Mouse (Mus musculus) bone marrow, adult 2 months (tissue): ENCODE data around the gene Nr1d1. TPM values are rescaled to one million over a fixed set of nuclear protein-coding genes. Genes with fewer than 3 reads are reported as not detected.

ENCODE experiments used
- H3K27ac ChIP-seq: fragments of 200-500 bp; 2 replicates; pipeline ENCODE4 v1.5.1; 2012; ENCODE audit warnings: low read depth, mild to moderate bottlenecking, control low read depth, inconsistent platforms, low read length; ENCODE audit not compliant: control insufficient read depth, poor library complexity, insufficient read depth
- H3K4me1 ChIP-seq: fragments of 200-500 bp; 2 replicates; pipeline ENCODE4 v1.6.1; 2011; ENCODE audit warnings: low read length; ENCODE audit not compliant: control insufficient read depth, insufficient read depth
- H3K4me3 ChIP-seq: fragments of 200-500 bp; replicated peaks from 2 replicates; pipeline ENCODE3; 2011; ENCODE audit warnings: mild to moderate bottlenecking, low read depth, low read length, control low read depth; ENCODE audit not compliant: control insufficient read depth
- CTCF ChIP-seq: fragments of 200-500 bp; IDR thresholded peaks from 2 replicates; pipeline ENCODE4 v1.5.1; 2011; ENCODE audit warnings: low read length, control low read depth; ENCODE audit not compliant: control insufficient read depth, insufficient read depth
- POLR2A ChIP-seq: fragments of 200-500 bp; IDR thresholded peaks from 2 replicates; pipeline ENCODE4 v1.6.1; 2011; ENCODE audit warnings: low read depth, mild to moderate bottlenecking, control low read depth, low read length, borderline replicate concordance; ENCODE audit not compliant: control insufficient read depth
- WGBS: fragments of 180-500 bp; shearing (Covaris S2); methylation state at CpG from one replicate; pipeline ENCODE4 v1.1.7; 2018; 5-methylcytosine and 5-hydroxymethylcytosine counted together
- polyA plus RNA-seq: library from polyadenylated mRNA; stranded (reverse); fragments of >200 nt; gene quantifications from 2 replicates; pipeline ENCODE4 v1.2.4, GENCODE M21; 2011; ENCODE audit warnings: low replicate concordance; ENCODE audit not compliant: missing spikeins, insufficient read depth, insufficient read length

The Nr1d1 gene
- polyA plus RNA-seq, 1 experiment: 4.8 TPM

- Histone ChIP-seq H3K4me1 (peaks cover 1% of the 10 kb centered on the region; the same call in 1 of the 2 replicates), H3K4me3 (no peak overlapping the region)
Measured at GRCm38 (mm10) chr11:98791448-98791847, 16.3 kb upstream of the Nr1d1 start.

GRCm38 (mm10) chr11:98790631-98791205 lies 15.6 kb upstream of the Nr1d1 start:
- 85% methylated on average over 5 of the region's 5 CpGs for WGBS
- Histone ChIP-seq H3K4me3 (no peak overlapping the region), H3K4me1 (peaks cover 3% of the 10 kb centered on the region; the same call in 1 of the 2 replicates), H3K27ac (no peak overlapping the region)
- TF ChIP-seq CTCF (no peak), POLR2A (no peak)

More at GRCm38 (mm10) chr11:98791448-98791847, 16.3 kb upstream of the Nr1d1 start:
- 80% methylated on average over 1 of the region's 1 CpGs for WGBS
- TF ChIP-seq CTCF: no peak
- no peak overlapping the region for H3K27ac ChIP-seq

GRCm38 (mm10) chr11:98789824-98790223 lies 14.7 kb upstream of the Nr1d1 start:
- Histone ChIP-seq H3K4me3 (no peak overlapping the region), H3K27ac (no peak overlapping the region), H3K4me1 (peaks cover 3% of the 10 kb centered on the region; the same call in 1 of the 2 replicates)
- WGBS: 9% methylated on average over 5 of the region's 5 CpGs
- TF ChIP-seq CTCF (no peak), POLR2A (no peak)

GRCm38 (mm10) chr11:98789219-98789807 lies 14.2 kb upstream of the Nr1d1 start:
- 1% methylated on average over 25 of the region's 25 CpGs for WGBS
- peak overlapping the region; percentile 62 for H3K4me3 ChIP-seq
- H3K27ac ChIP-seq: no peak overlapping the region
- TF ChIP-seq POLR2A (peak; percentile 50; the same call in 1 of the 2 replicates), CTCF (no peak)
- H3K4me1 ChIP-seq: peaks cover 3% of the 10 kb centered on the region; the same call in 1 of the 2 replicates

GRCm38 (mm10) chr11:98788550-98789218 lies 13.6 kb upstream of the Nr1d1 start:
- H3K27ac ChIP-seq: peak overlapping the region; percentile 22; the same call in 1 of the 2 replicates
- H3K4me1 ChIP-seq: peaks cover 3% of the 10 kb centered on the region; the same call in 1 of the 2 replicates
- WGBS: 2% methylated on average over 18 of the region's 18 CpGs
- TF ChIP-seq CTCF (peak; percentile 86), POLR2A (no peak)
- H3K4me3 ChIP-seq: no peak overlapping the region

- no peak for TF ChIP-seq CTCF
- TF ChIP-seq POLR2A: no peak
- H3K27ac ChIP-seq: no peak overlapping the region
- WGBS: 88% methylated on average over 5 of the region's 5 CpGs
Measured at GRCm38 (mm10) chr11:98788139-98788538, 13.0 kb upstream of the Nr1d1 start.

GRCm38 (mm10) chr11:98787691-98788090 lies 12.6 kb upstream of the Nr1d1 start:
- Histone ChIP-seq H3K4me3 (no peak overlapping the region), H3K4me1 (peaks cover 3% of the 10 kb centered on the region; the same call in 1 of the 2 replicates), H3K27ac (no peak overlapping the region)
- no peak for TF ChIP-seq CTCF
- TF ChIP-seq POLR2A: no peak
- 85% methylated on average over 1 of the region's 1 CpGs for WGBS

More at GRCm38 (mm10) chr11:98788139-98788538, 13.0 kb upstream of the Nr1d1 start:
- Histone ChIP-seq H3K4me1 (peaks cover 3% of the 10 kb centered on the region; the same call in 1 of the 2 replicates), H3K4me3 (no peak overlapping the region)

GRCm38 (mm10) chr11:98787229-98787628 lies 12.1 kb upstream of the Nr1d1 start:
- Histone ChIP-seq H3K4me1 (peaks cover 3% of the 10 kb centered on the region; the same call in 1 of the 2 replicates), H3K4me3 (no peak overlapping the region), H3K27ac (no peak overlapping the region)
- WGBS: 48% methylated on average over 7 of the region's 7 CpGs
- TF ChIP-seq CTCF (no peak), POLR2A (no peak)
